Mouse (Mus musculus) hindbrain, embryonic 12.5 days (tissue): ENCODE results near the gene Susd5. TPM values are rescaled to one million over a fixed set of nuclear protein-coding genes. Genes with fewer than 3 reads are reported as not detected.
A peak's percentile ranks its signal among the peaks of the same experiment; 100 is the strongest.

ENCODE experiments used
- ATAC-seq: fragments of 200-750 bp; cut with Nextera tagmentation; 2 replicates; pipeline ENCODE4 v1.8.0; 2017; ENCODE audit warnings: moderate TSS enrichment; ENCODE audit not compliant: low FRiP score
- H3K27ac ChIP-seq: fragments of 300-500 bp; sonication (generic); 2 replicates; pipeline ENCODE4 v1.5.1; 2016; ENCODE audit warnings: mild to moderate bottlenecking
- H3K27me3 ChIP-seq: fragments of 300-500 bp; sonication (generic); 2 replicates; pipeline ENCODE4 v1.6.1; 2016; ENCODE audit warnings: mild to moderate bottlenecking
- H3K36me3 ChIP-seq: fragments of 300-500 bp; sonication (generic); 2 replicates; pipeline ENCODE4 v1.6.1; 2016; ENCODE audit warnings: mild to moderate bottlenecking
- H3K4me1 ChIP-seq: fragments of 300-500 bp; sonication (generic); 2 replicates; pipeline ENCODE4 v1.6.1; 2016
- H3K4me2 ChIP-seq: fragments of 300-500 bp; sonication (generic); replicated peaks from 2 replicates; pipeline ENCODE4 v1.6.1; 2016; ENCODE audit warnings: mild to moderate bottlenecking
- H3K4me3 ChIP-seq: fragments of 300-500 bp; sonication (generic); 2 replicates; pipeline ENCODE4 v1.5.1; 2016; ENCODE audit warnings: mild to moderate bottlenecking
- H3K9ac ChIP-seq: fragments of 300-500 bp; sonication (generic); 2 replicates; pipeline ENCODE4 v1.6.1; 2016; ENCODE audit warnings: mild to moderate bottlenecking, moderate library complexity
- H3K9me3 ChIP-seq: fragments of 300-500 bp; sonication (generic); replicated peaks from 2 replicates; pipeline ENCODE4 v1.6.1; 2016; ENCODE audit warnings: mild to moderate bottlenecking
- WGBS: fragments of 180-500 bp; shearing (Covaris S2); methylation state at CpG from one replicate; pipeline ENCODE4 v1.1.7; 2016; 5-methylcytosine and 5-hydroxymethylcytosine counted together
- polyA plus RNA-seq: library from polyadenylated mRNA; unstranded; fragments of >200 nt; fragmentation: Nextera tagmentation; extraction: Ambion mirVana; gene quantifications from 2 replicates; pipeline ENCODE4 v1.2.1, GENCODE M21; 2016

Gene Susd5
- polyA plus RNA-seq, 1 experiment from 2014 or later, result 3.2 TPM

- peaks cover 13% of the 10 kb centered on the region for H3K4me1 ChIP-seq
- H3K9ac ChIP-seq, result peak overlapping the region; percentile 61
- peak overlapping the region; percentile 82 for H3K4me3 ChIP-seq
- ATAC-seq, result peak; percentile 96
- H3K27ac ChIP-seq, result peak overlapping the region; percentile 75
- peak overlapping the region; percentile 77 for H3K4me2 ChIP-seq
- no peaks in the 10 kb centered on the region for H3K9me3 ChIP-seq
- H3K27me3 ChIP-seq, result no peaks in the 10 kb centered on the region; the same call in 1 of the 2 replicates
- no peaks in the 10 kb centered on the region for H3K36me3 ChIP-seq
- 0% methylated on average over 52 of the region's 52 CpGs for WGBS
Observed at GRCm38 (mm10) chr9:114026261-114026934, 30.5 kb upstream of the Susd5 start.

GRCm38 (mm10) chr9:114040945-114041344, 16.0 kb upstream of the Susd5 start:
- ATAC-seq, result no peak
- Histone ChIP-seq H3K9me3 (no peaks in the 10 kb centered on the region), H3K36me3 (no peaks in the 10 kb centered on the region), H3K4me1 (no peaks in the 10 kb centered on the region; the same call in 1 of the 2 replicates), H3K27me3 (no peaks in the 10 kb centered on the region), H3K9ac (no peak overlapping the region), H3K4me3 (no peak overlapping the region), H3K27ac (no peak overlapping the region), H3K4me2 (no peak overlapping the region)
- 87% methylated on average over 4 of the region's 4 CpGs for WGBS

GRCm38 (mm10) chr9:114042490-114042889, 14.4 kb upstream of the Susd5 start:
- no peaks in the 10 kb centered on the region for H3K27me3 ChIP-seq
- no peak overlapping the region for H3K9ac ChIP-seq
- H3K9me3 ChIP-seq, result no peaks in the 10 kb centered on the region
- 48% methylated on average over 6 of the region's 6 CpGs for WGBS
- no peak overlapping the region for H3K4me2 ChIP-seq
- no peaks in the 10 kb centered on the region; the same call in 1 of the 2 replicates for H3K4me1 ChIP-seq
- ATAC-seq, result no peak
- no peak overlapping the region for H3K4me3 ChIP-seq
- no peak overlapping the region; the same call in 1 of the 2 replicates for H3K27ac ChIP-seq
- no peaks in the 10 kb centered on the region for H3K36me3 ChIP-seq

- Histone ChIP-seq H3K4me1 (no peaks in the 10 kb centered on the region; the same call in 1 of the 2 replicates), H3K4me2 (no peak overlapping the region), H3K27ac (no peak overlapping the region), H3K36me3 (no peaks in the 10 kb centered on the region), H3K27me3 (no peaks in the 10 kb centered on the region), H3K9me3 (no peaks in the 10 kb centered on the region), H3K9ac (no peak overlapping the region), H3K4me3 (no peak overlapping the region)
- no peak for ATAC-seq
- WGBS, result 59% methylated on average over 3 of the region's 3 CpGs
Observed at GRCm38 (mm10) chr9:114044446-114044845, 12.5 kb upstream of the Susd5 start.

- H3K27me3 ChIP-seq, result no peaks in the 10 kb centered on the region
- no peaks in the 10 kb centered on the region for H3K9me3 ChIP-seq
- ATAC-seq, result no peak
- no peak within 1 kb of the TSS for H3K4me2 ChIP-seq
- H3K4me1 ChIP-seq, result no peaks in the 10 kb centered on the region; the same call in 1 of the 2 replicates
- H3K9ac ChIP-seq, result no peak within 1 kb of the TSS
- H3K36me3 ChIP-seq, result no peaks in the 10 kb centered on the region
- H3K27ac ChIP-seq, result no peak within 1 kb of the TSS
- 93% methylated on average over 10 of the region's 10 CpGs for WGBS
- no peak within 1 kb of the TSS for H3K4me3 ChIP-seq
Observed at GRCm38 (mm10) chr9:114046028-114046427, 10.9 kb upstream of the Susd5 start, which contains the start of gene Fbxl2. Fbxl2 (minus strand) TSS chr9:114046191.

GRCm38 (mm10) chr9:114046676-114047075, 10.3 kb upstream of the Susd5 start:
- Histone ChIP-seq H3K4me1 (no peaks in the 10 kb centered on the region; the same call in 1 of the 2 replicates), H3K27ac (no peak overlapping the region), H3K9me3 (no peaks in the 10 kb centered on the region), H3K4me2 (no peak overlapping the region), H3K9ac (no peak overlapping the region), H3K4me3 (no peak overlapping the region), H3K36me3 (no peaks in the 10 kb centered on the region), H3K27me3 (no peaks in the 10 kb centered on the region)
- no peak for ATAC-seq
- WGBS, result 94% methylated on average over 7 of the region's 7 CpGs

- Histone ChIP-seq H3K4me2 (no peak overlapping the region), H3K4me3 (no peak overlapping the region), H3K27ac (no peak overlapping the region), H3K36me3 (no peaks in the 10 kb centered on the region), H3K27me3 (peaks cover 2% of the 10 kb centered on the region), H3K4me1 (no peaks in the 10 kb centered on the region), H3K9ac (no peak overlapping the region), H3K9me3 (no peaks in the 10 kb centered on the region)
- WGBS, result 81% methylated on average over 7 of the region's 7 CpGs
- no peak for ATAC-seq
Observed at GRCm38 (mm10) chr9:114050106-114050505, 6.8 kb upstream of the Susd5 start.

GRCm38 (mm10) chr9:114050778-114051177, 6.2 kb upstream of the Susd5 start:
- H3K9me3 ChIP-seq, result no peaks in the 10 kb centered on the region
- no peak overlapping the region for H3K27ac ChIP-seq
- WGBS, result 93% methylated on average over 16 of the region's 16 CpGs
- ATAC-seq, result no peak
- peaks cover 8% of the 10 kb centered on the region for H3K27me3 ChIP-seq
- H3K4me2 ChIP-seq, result no peak overlapping the region
- H3K9ac ChIP-seq, result no peak overlapping the region
- no peaks in the 10 kb centered on the region for H3K36me3 ChIP-seq
- H3K4me1 ChIP-seq, result no peaks in the 10 kb centered on the region
- no peak overlapping the region for H3K4me3 ChIP-seq

- 78% methylated on average over 4 of the region's 4 CpGs for WGBS
- H3K4me3 ChIP-seq, result no peak overlapping the region
- no peak overlapping the region for H3K27ac ChIP-seq
- peaks cover 21% of the 10 kb centered on the region for H3K27me3 ChIP-seq
- no peaks in the 10 kb centered on the region for H3K9me3 ChIP-seq
- ATAC-seq, result no peak
- no peak overlapping the region for H3K9ac ChIP-seq
- no peaks in the 10 kb centered on the region for H3K4me1 ChIP-seq
- no peaks in the 10 kb centered on the region for H3K36me3 ChIP-seq
- no peak overlapping the region for H3K4me2 ChIP-seq
Observed at GRCm38 (mm10) chr9:114052031-114052430, 4.9 kb upstream of the Susd5 start.

- Histone ChIP-seq H3K36me3 (no peaks in the 10 kb centered on the region), H3K27me3 (peaks cover 29% of the 10 kb centered on the region), H3K27ac (no peak overlapping the region), H3K4me2 (no peak overlapping the region), H3K9ac (no peak overlapping the region), H3K9me3 (no peaks in the 10 kb centered on the region), H3K4me3 (no peak overlapping the region), H3K4me1 (0 out of 2 replicates have a peak, but pooled peaks cover 7% of the 10 kb centered on the region)
- no peak for ATAC-seq
- WGBS, result 79% methylated on average over 6 of the region's 6 CpGs
Observed at GRCm38 (mm10) chr9:114052866-114053265, 4.1 kb upstream of the Susd5 start.

- Histone ChIP-seq H3K9me3 (no peaks in the 10 kb centered on the region), H3K27ac (no peak overlapping the region), H3K9ac (no peak overlapping the region), H3K4me3 (no peak overlapping the region), H3K4me1 (no peaks in the 10 kb centered on the region), H3K36me3 (no peaks in the 10 kb centered on the region), H3K27me3 (no peaks in the 10 kb centered on the region), H3K4me2 (no peak overlapping the region)
- ATAC-seq, result no peak
- WGBS, result 58% methylated on average over 12 of the region's 12 CpGs
Observed at GRCm38 (mm10) chr9:114068494-114069053, 11.6 kb downstream of the Susd5 start.

- Histone ChIP-seq H3K27ac (no peak overlapping the region), H3K9ac (no peak overlapping the region), H3K9me3 (no peaks in the 10 kb centered on the region), H3K4me1 (no peaks in the 10 kb centered on the region), H3K27me3 (no peaks in the 10 kb centered on the region), H3K4me2 (no peak overlapping the region), H3K36me3 (no peaks in the 10 kb centered on the region), H3K4me3 (no peak overlapping the region)
- 65% methylated on average over 6 of the region's 6 CpGs for WGBS
- ATAC-seq, result no peak
Observed at GRCm38 (mm10) chr9:114069372-114069771, 12.4 kb downstream of the Susd5 start.

- Histone ChIP-seq H3K4me3 (no peak overlapping the region), H3K9me3 (no peaks in the 10 kb centered on the region), H3K4me1 (no peaks in the 10 kb centered on the region), H3K27me3 (no peaks in the 10 kb centered on the region), H3K9ac (no peak overlapping the region), H3K36me3 (no peaks in the 10 kb centered on the region), H3K27ac (no peak overlapping the region), H3K4me2 (no peak overlapping the region)
- WGBS, result 87% methylated on average over 19 of the region's 19 CpGs
- ATAC-seq, result no peak
Observed at GRCm38 (mm10) chr9:114073681-114074080, 16.7 kb downstream of the Susd5 start.
